Mouse (Mus musculus) kidney, adult 2 months (tissue): ENCODE results near the gene Gm7138. TPM values are rescaled to one million over a fixed set of nuclear protein-coding genes. Genes with fewer than 3 reads are reported as not detected.
"Not testable (repeated sequence)": the region's sequence is repeated elsewhere in the genome, so short reads cannot be mapped to it uniquely, and the experiment has no call there.

ENCODE experiments used
- DNase-seq: peaks from one replicate; pipeline ENCODE4 v3.0.0; 2021
- H3K27ac ChIP-seq: fragments of 200-500 bp; 2 replicates; pipeline ENCODE4 v1.5.1; 2012; ENCODE audit warnings: low read depth, low read length, control low read depth, inconsistent platforms; ENCODE audit not compliant: insufficient read depth
- H3K27me3 ChIP-seq: fragments of 200-500 bp; replicated peaks from 2 replicates; pipeline ENCODE4 v1.6.1; 2012; ENCODE audit warnings: mild to moderate bottlenecking, moderate library complexity, low read length, inconsistent platforms; ENCODE audit not compliant: control insufficient read depth, insufficient read depth
- H3K36me3 ChIP-seq: fragments of 200-500 bp; 2 replicates; pipeline ENCODE4 v1.6.1; 2012; ENCODE audit warnings: mild to moderate bottlenecking, moderate library complexity, low read length, inconsistent platforms; ENCODE audit not compliant: control insufficient read depth, insufficient read depth
- H3K4me1 ChIP-seq: fragments of 200-500 bp; 2 replicates; pipeline ENCODE4 v1.6.1; 2011; ENCODE audit warnings: low read length; ENCODE audit not compliant: control insufficient read depth, insufficient read depth
- H3K4me3 ChIP-seq: fragments of 200-500 bp; 2 replicates; pipeline ENCODE4 v1.5.1; 2011; ENCODE audit warnings: mild to moderate bottlenecking, low read depth, low read length, control low read depth; ENCODE audit not compliant: insufficient read depth
- CTCF ChIP-seq: fragments of 200-500 bp; conservative IDR thresholded peaks from 2 replicates; pipeline ENCODE4 v1.5.1; 2011; ENCODE audit warnings: low read depth, mild to moderate bottlenecking, control low read depth, low read length, moderate library complexity, mixed read lengths; ENCODE audit not compliant: insufficient read depth, insufficient read length
- POLR2A ChIP-seq: fragments of 200-500 bp; IDR thresholded peaks from one replicate; pipeline ENCODE4 v1.6.1; 2011; ENCODE audit warnings: low read depth, low read length, control low read depth
- WGBS: fragments of 180-500 bp; shearing (Covaris S2); methylation state at CpG from one replicate; pipeline ENCODE4 v1.1.7; 2018; 5-methylcytosine and 5-hydroxymethylcytosine counted together
- polyA plus RNA-seq: library from polyadenylated mRNA; depleted of rRNA; stranded (reverse); fragments of >200 nt; gene quantifications from 2 replicates; pipeline ENCODE4 v1.2.3, GENCODE M21; 2012

Gene Gm7138
- polyA plus RNA-seq, 1 experiment: not detected

GRCm38 (mm10) chr10:77769727-77770126, 7.0 kb downstream of the Gm7138 start:
- no peaks in the 10 kb centered on the region for H3K36me3 ChIP-seq
- H3K4me3 ChIP-seq: no peak overlapping the region
- no peak for DNase-seq
- no peaks in the 10 kb centered on the region for H3K4me1 ChIP-seq
- TF ChIP-seq POLR2A: no peak
- TF ChIP-seq CTCF: no peak
- WGBS: 53% methylated on average over 1 of the region's 1 CpGs
- no peaks in the 10 kb centered on the region; the same call in 1 of the 2 replicates for H3K27me3 ChIP-seq
- no peak overlapping the region for H3K27ac ChIP-seq

GRCm38 (mm10) chr10:77759582-77759981, 17.2 kb downstream of the Gm7138 start, which contains the start of gene Gm3233:
Gene Gm3233 (minus strand): TSS chr10:77759682.
- WGBS: no CpG with 5 or more reads among the region's 1 CpGs

GRCm38 (mm10) chr10:77753448-77753847, 23.3 kb downstream of the Gm7138 start:
- TF ChIP-seq POLR2A (no peak), CTCF (no peak)
- Histone ChIP-seq H3K36me3 (no peaks in the 10 kb centered on the region), H3K4me3 (no peak overlapping the region), H3K27ac (no peak overlapping the region), H3K27me3 (no peaks in the 10 kb centered on the region), H3K4me1 (no peaks in the 10 kb centered on the region)
- no peak for DNase-seq

More at GRCm38 (mm10) chr10:77759582-77759981, 17.2 kb downstream of the Gm7138 start, which contains the start of gene Gm3233:
- not testable (repeated sequence) for H3K27ac ChIP-seq, H3K27me3 ChIP-seq, H3K4me1 ChIP-seq, H3K36me3 ChIP-seq, DNase-seq, H3K4me3 ChIP-seq

- not testable (repeated sequence) for H3K4me3 ChIP-seq
- 62% methylated on average over 3 of the region's 3 CpGs for WGBS
Observed at GRCm38 (mm10) chr10:77752312-77752711, 24.4 kb downstream of the Gm7138 start.

GRCm38 (mm10) chr10:77751254-77751653, 25.5 kb downstream of the Gm7138 start, which contains the start of gene Gm9736:
Gene Gm9736 (minus strand): TSS chr10:77751354.
- H3K4me3 ChIP-seq, H3K4me1 ChIP-seq: not testable (repeated sequence)
- 67% methylated on average over 1 of the region's 1 CpGs for WGBS

More at GRCm38 (mm10) chr10:77752312-77752711, 24.4 kb downstream of the Gm7138 start:
- not testable (repeated sequence) for H3K36me3 ChIP-seq, H3K27ac ChIP-seq, H3K4me1 ChIP-seq, DNase-seq, H3K27me3 ChIP-seq

GRCm38 (mm10) chr10:77750686-77751085, 26.1 kb downstream of the Gm7138 start:
- H3K27ac ChIP-seq, H3K36me3 ChIP-seq, H3K4me1 ChIP-seq, DNase-seq, H3K27me3 ChIP-seq, H3K4me3 ChIP-seq: not testable (repeated sequence)
- 84% methylated on average over 1 of the region's 1 CpGs for WGBS

More at GRCm38 (mm10) chr10:77751254-77751653, 25.5 kb downstream of the Gm7138 start, which contains the start of gene Gm9736:
- not testable (repeated sequence) for H3K27ac ChIP-seq, DNase-seq, H3K27me3 ChIP-seq, H3K36me3 ChIP-seq

- DNase-seq, H3K4me1 ChIP-seq, H3K27ac ChIP-seq, H3K27me3 ChIP-seq, H3K4me3 ChIP-seq, H3K36me3 ChIP-seq: not testable (repeated sequence)
- 57% methylated on average over 5 of the region's 5 CpGs for WGBS
Observed at GRCm38 (mm10) chr10:77741924-77742688, 34.6 kb downstream of the Gm7138 start, which contains the start of gene Gm18596. Gene Gm18596 (minus strand): TSS chr10:77742638.

- DNase-seq: no peak
- no peaks in the 10 kb centered on the region for H3K4me1 ChIP-seq
- H3K4me3 ChIP-seq: no peak overlapping the region
- H3K36me3 ChIP-seq: no peaks in the 10 kb centered on the region
- no peaks in the 10 kb centered on the region for H3K27me3 ChIP-seq
- H3K27ac ChIP-seq: no peak overlapping the region
- 73% methylated on average over 4 of the region's 4 CpGs for WGBS
- no peak for TF ChIP-seq POLR2A
- no peak for TF ChIP-seq CTCF
Observed at GRCm38 (mm10) chr10:77738929-77739328, 37.8 kb downstream of the Gm7138 start.
